Mouse (Mus musculus) heart, postnatal 14 days (tissue): ENCODE measurements around the gene Bpnt1. TPM values are rescaled to one million over a fixed set of nuclear protein-coding genes. Genes with fewer than 3 reads are reported as not detected.
"Not testable (repeated sequence)": the region's sequence is repeated elsewhere in the genome, so short reads cannot be mapped to it uniquely, and the experiment has no call there.

Experiments used
- DNase-seq, 2 experiments: peaks; one replicate each; pipeline ENCODE4 v3.0.0; 2021 to 2022
- intact Hi-C: fragments of 180-260 bp; cut with DNase I; formaldehyde crosslinking; loops from one replicate; pipeline ENCODE4 v1.15.1; 2025
- long read RNA-seq, 2 experiments: library from polyadenylated mRNA; stranded (forward); transcript quantifications; one replicate each; pipeline ENCODE4 v2.0.0; 2021
- total RNA-seq, 2 experiments: library from RNA; stranded (reverse); gene quantifications; 2 replicates each; pipeline ENCODE4 v1.2.3; 2021

Bpnt1 gene
- total RNA-seq = 10 to 100 TPM; 25.4 to 28.9 TPM
- long read RNA-seq, experiment 1, transcript Bpnt1-201 (9 exons, 2,200 nt) = minor isoform, 5 of 29 reads
- long read RNA-seq, experiment 1, transcript Bpnt1-205 (10 exons, 1,226 nt) = major isoform, 18 of 29 reads
- long read RNA-seq, experiment 1, partial matches to known transcripts = 2 of 29 reads
- long read RNA-seq, experiment 1, other reads (novel, unspliced or antisense) = 3 of 29 reads
- long read RNA-seq, experiment 2, transcript Bpnt1-205 (10 exons, 1,226 nt) = major isoform, 23 of 28 reads
- long read RNA-seq, experiment 2, partial matches to known transcripts = 0 of 28 reads
- long read RNA-seq, experiment 2, other reads (novel, unspliced or antisense) = 2 of 28 reads

- DNase-seq = peak; percentile 91 to 92
- intact Hi-C loops = no loop called here
These were observed at the start of gene Bpnt1 for GRCm38 (mm10) chr1:185331983-185332430. TSS of gene Bpnt1 (plus strand) at chr1:185332149.

- no peak for DNase-seq
- intact Hi-C loops = no loop called here
These were observed 49.1 kb upstream of the Bpnt1 start for GRCm38 (mm10) chr1:185282846-185283245.

- no peak for DNase-seq
- intact Hi-C loops = no loop called here
These were observed 48.7 kb upstream of the Bpnt1 start for GRCm38 (mm10) chr1:185283247-185283646.

- peak; percentile 72 to 81 for DNase-seq
- intact Hi-C loops = no loop called here
These were observed 47.2 kb upstream of the Bpnt1 start for GRCm38 (mm10) chr1:185284740-185285139.

- intact Hi-C loops = no loop called here
- peak; percentile 71 to 73 for DNase-seq
These were observed 46.8 kb upstream of the Bpnt1 start for GRCm38 (mm10) chr1:185285171-185285570.

GRCm38 (mm10) chr1:185287066-185287465, 44.9 kb upstream of the Bpnt1 start:
- no peak for DNase-seq
- intact Hi-C loops = no loop called here

- DNase-seq = peak; percentile 30 to 45
- intact Hi-C loops = no loop called here
These were observed 42.7 kb upstream of the Bpnt1 start for GRCm38 (mm10) chr1:185289231-185289630.

- DNase-seq = no peak
- intact Hi-C loops = no loop called here
These were observed 40.6 kb upstream of the Bpnt1 start for GRCm38 (mm10) chr1:185291336-185291735.

GRCm38 (mm10) chr1:185292646-185293360, 39.1 kb upstream of the Bpnt1 start:
- DNase-seq = no peak
- intact Hi-C loops = no loop called here

GRCm38 (mm10) chr1:185296850-185297249, 35.1 kb upstream of the Bpnt1 start:
- no peak for DNase-seq
- intact Hi-C loops = no loop called here

GRCm38 (mm10) chr1:185298496-185298895, 33.5 kb upstream of the Bpnt1 start:
- DNase-seq = no peak
- intact Hi-C loops = no loop called here

GRCm38 (mm10) chr1:185302816-185303215, 29.1 kb upstream of the Bpnt1 start:
- intact Hi-C loops = no loop called here
- DNase-seq = no peak

- no peak for DNase-seq
- intact Hi-C loops = no loop called here
These were observed 25.1 kb upstream of the Bpnt1 start for GRCm38 (mm10) chr1:185306836-185307235.

GRCm38 (mm10) chr1:185307645-185308044, 24.3 kb upstream of the Bpnt1 start:
- intact Hi-C loops = no loop called here
- no peak for DNase-seq

- intact Hi-C loops = no loop called here
- no peak for DNase-seq
These were observed 23.6 kb upstream of the Bpnt1 start for GRCm38 (mm10) chr1:185308334-185308733.

GRCm38 (mm10) chr1:185308908-185309307, 23.0 kb upstream of the Bpnt1 start:
- peak; percentile 48 to 58 for DNase-seq
- intact Hi-C loops = no loop called here

GRCm38 (mm10) chr1:185311949-185312348, 20.0 kb upstream of the Bpnt1 start:
- intact Hi-C loops = no loop called here
- no peak for DNase-seq

- intact Hi-C loops = no loop called here
- DNase-seq = no peak
These were observed 17.4 kb upstream of the Bpnt1 start for GRCm38 (mm10) chr1:185314546-185314945.

GRCm38 (mm10) chr1:185315846-185316568, 15.9 kb upstream of the Bpnt1 start:
- intact Hi-C loops = no loop called here
- no peak for DNase-seq

- DNase-seq, intact Hi-C loops: not testable (repeated sequence)
These were observed 4.1 kb upstream of the Bpnt1 start for GRCm38 (mm10) chr1:185327754-185328345.
